Mouse (Mus musculus): ENCODE results near the gene Gas6.

DNA sequence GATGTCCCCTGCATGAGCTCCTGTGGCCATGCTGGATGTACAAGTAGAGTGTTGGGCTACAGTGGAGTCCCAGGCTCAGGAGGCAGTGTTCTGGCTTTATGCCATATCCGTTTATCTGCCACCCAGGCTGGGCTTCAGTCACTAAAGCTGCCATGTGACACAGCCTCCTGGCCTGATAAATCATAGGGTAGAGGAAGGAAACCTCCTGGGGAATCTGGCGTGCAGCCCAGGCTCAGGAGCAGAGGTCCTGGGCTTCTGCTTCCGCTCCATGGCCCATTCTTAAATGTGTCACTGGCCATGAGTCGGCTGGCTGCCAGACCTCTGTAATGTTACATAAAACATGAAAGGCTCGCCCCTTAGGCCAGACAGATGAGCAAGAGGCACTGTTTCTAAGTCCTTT lies 36.7 kb upstream of the Gas6 start:
- TF ChIP-seq POLR2A (IDR thresholded peaks at IDR 0.05; ENCODE audit: low read depth, low read length) = no peak
- TF ChIP-seq CTCF (IDR thresholded peaks at IDR 0.05; ENCODE audit: extremely low read depth, insufficient read depth, insufficient read length, insufficient replicate concordance) = no peak

All from spleen, adult 2 months (tissue).